Mouse (Mus musculus) limb, embryonic 14.5 days (tissue): ENCODE measurements around the gene Lime1. TPM values are rescaled to one million over a fixed set of nuclear protein-coding genes. Genes with fewer than 3 reads are reported as not detected.

Experiments
- ATAC-seq: fragments of 200-750 bp; cut with Nextera tagmentation; 2 replicates; pipeline ENCODE4 v1.8.0; 2017; ENCODE audit warnings: low read depth, moderate number of reproducible peaks, moderate TSS enrichment; ENCODE audit not compliant: low FRiP score
- DNase-seq: peaks from one replicate; pipeline ENCODE4 v3.0.0-alpha.2; 2015; ENCODE audit warnings: low spot score
- H3K27ac ChIP-seq: fragments of 300-500 bp; sonication (generic); replicated peaks from 2 replicates; pipeline ENCODE4 v1.5.1; 2014; ENCODE audit warnings: low read depth, mild to moderate bottlenecking, low read length, moderate library complexity, mixed read lengths
- H3K27me3 ChIP-seq: fragments of 300-500 bp; sonication (generic); 2 replicates; pipeline ENCODE4 v1.6.1; 2014; ENCODE audit warnings: low read length, mixed read lengths; ENCODE audit not compliant: control insufficient read depth, insufficient read depth
- H3K36me3 ChIP-seq: fragments of 300-500 bp; sonication (generic); 2 replicates; pipeline ENCODE4 v1.6.1; 2014; ENCODE audit warnings: mild to moderate bottlenecking, low read length, moderate library complexity, mixed read lengths; ENCODE audit not compliant: control insufficient read depth, insufficient read depth
- H3K4me1 ChIP-seq: fragments of 300-500 bp; sonication (generic); 2 replicates; pipeline ENCODE4 v1.6.1; 2014; ENCODE audit warnings: antibody characterized with exemption, low read length, mixed read lengths; ENCODE audit not compliant: control insufficient read depth, insufficient read depth
- H3K4me2 ChIP-seq: fragments of 300-500 bp; sonication (generic); replicated peaks from 2 replicates; pipeline ENCODE4 v1.6.1; 2014; ENCODE audit warnings: low read depth, mild to moderate bottlenecking, low read length, moderate library complexity; ENCODE audit not compliant: severe bottlenecking
- H3K4me3 ChIP-seq: fragments of 300-500 bp; sonication (generic); replicated peaks from 2 replicates; pipeline ENCODE4 v1.5.1; 2014; ENCODE audit warnings: low read length
- H3K9ac ChIP-seq: fragments of 300-500 bp; sonication (generic); 2 replicates; pipeline ENCODE4 v1.6.1; 2014; ENCODE audit warnings: mild to moderate bottlenecking, low read depth, low read length, moderate library complexity; ENCODE audit not compliant: severe bottlenecking
- H3K9me3 ChIP-seq: fragments of 300-500 bp; sonication (generic); 2 replicates; pipeline ENCODE4 v1.6.1; 2016; ENCODE audit warnings: low read length; ENCODE audit not compliant: control insufficient read depth
- POLR2A ChIP-seq: fragments of 200-500 bp; IDR thresholded peaks from 2 replicates; pipeline ENCODE4 v1.8.0; 2012; ENCODE audit warnings: inconsistent platforms, mild to moderate bottlenecking, moderate library complexity, borderline replicate concordance; ENCODE audit not compliant: insufficient read depth, insufficient read length; ENCODE audit errors: extremely low read depth
- WGBS: fragments of 180-500 bp; shearing (Covaris S2); extraction: QIAGEN DNeasy Blood & Tissue Kit; methylation state at CpG from one replicate; pipeline ENCODE4 v1.1.7; 2014; 5-methylcytosine and 5-hydroxymethylcytosine counted together
- polyA plus RNA-seq, 2 experiments: library from polyadenylated mRNA; depleted of rRNA in 1 of 2; stranded (reverse) in 1 of 2; unstranded in 1 of 2; fragments of >200 nt; fragmentation: Nextera tagmentation in 1 of 2; extraction: Ambion mirVana in 1 of 2; gene quantifications; 2 replicates each; pipeline versions ENCODE4 v1.2.1 to v1.2.3; 2012 to 2014

Gene Lime1
- polyA plus RNA-seq, 2 experiments = 21.3 to 63.3 TPM

GRCm38 (mm10) chr2:181403722-181404121 is 23.8 kb downstream of the Lime1 start:
- Histone ChIP-seq H3K4me2 (no peak overlapping the region), H3K9ac (no peak overlapping the region), H3K4me3 (no peak overlapping the region), H3K27ac (no peak overlapping the region), H3K4me1 (no peaks in the 10 kb centered on the region), H3K27me3 (no peaks in the 10 kb centered on the region), H3K36me3 (no peaks in the 10 kb centered on the region), H3K9me3 (no peaks in the 10 kb centered on the region)
- no peak for DNase-seq
- no peak for ATAC-seq
- WGBS = 87% methylated on average over 3 of the region's 3 CpGs
- no peak for TF ChIP-seq POLR2A

- ATAC-seq (no peak), DNase-seq (no peak)
- H3K27ac ChIP-seq = no peak overlapping the region
- H3K36me3 ChIP-seq = no peaks in the 10 kb centered on the region
- H3K4me1 ChIP-seq = no peaks in the 10 kb centered on the region
- H3K9ac ChIP-seq = no peak overlapping the region
- no peak overlapping the region for H3K4me3 ChIP-seq
- no peak for TF ChIP-seq POLR2A
- no peaks in the 10 kb centered on the region for H3K9me3 ChIP-seq
- WGBS = 78% methylated on average over 7 of the region's 7 CpGs
- H3K4me2 ChIP-seq = no peak overlapping the region
- no peaks in the 10 kb centered on the region for H3K27me3 ChIP-seq
Observed at GRCm38 (mm10) chr2:181409643-181410042, 29.8 kb downstream of the Lime1 start.

GRCm38 (mm10) chr2:181410760-181411473 is 31.0 kb downstream of the Lime1 start:
- H3K9ac ChIP-seq = no peak overlapping the region
- ATAC-seq = peak; percentile 80
- peak; percentile 65 for DNase-seq

GRCm38 (mm10) chr2:181413141-181413540 is 33.3 kb downstream of the Lime1 start:
- 29% methylated on average over 2 of the region's 2 CpGs for WGBS
- no peak for DNase-seq
- no peak overlapping the region for H3K27ac ChIP-seq

More at GRCm38 (mm10) chr2:181410760-181411473, 31.0 kb downstream of the Lime1 start:
- Histone ChIP-seq H3K4me2 (no peak overlapping the region), H3K36me3 (no peaks in the 10 kb centered on the region), H3K9me3 (no peaks in the 10 kb centered on the region), H3K4me3 (no peak overlapping the region), H3K4me1 (no peaks in the 10 kb centered on the region), H3K27ac (no peak overlapping the region), H3K27me3 (no peaks in the 10 kb centered on the region)
- no peak for TF ChIP-seq POLR2A
- 56% methylated on average over 4 of the region's 4 CpGs for WGBS

GRCm38 (mm10) chr2:181415945-181416344 is 36.1 kb downstream of the Lime1 start:
- no peak overlapping the region for H3K4me2 ChIP-seq
- WGBS = 54% methylated on average over 3 of the region's 3 CpGs
- no peak for TF ChIP-seq POLR2A
- H3K36me3 ChIP-seq = no peaks in the 10 kb centered on the region
- no peak overlapping the region for H3K27ac ChIP-seq
- no peak for DNase-seq
- H3K27me3 ChIP-seq = no peaks in the 10 kb centered on the region
- H3K9me3 ChIP-seq = no peaks in the 10 kb centered on the region
- H3K4me3 ChIP-seq = no peak overlapping the region
- no peaks in the 10 kb centered on the region for H3K4me1 ChIP-seq
- ATAC-seq = no peak
- H3K9ac ChIP-seq = no peak overlapping the region

More at GRCm38 (mm10) chr2:181413141-181413540, 33.3 kb downstream of the Lime1 start:
- H3K4me1 ChIP-seq = no peaks in the 10 kb centered on the region
- H3K27me3 ChIP-seq = no peaks in the 10 kb centered on the region
- no peak for ATAC-seq
- H3K4me3 ChIP-seq = no peak overlapping the region
- H3K9me3 ChIP-seq = no peaks in the 10 kb centered on the region
- H3K9ac ChIP-seq = no peak overlapping the region
- no peak overlapping the region for H3K4me2 ChIP-seq
- no peaks in the 10 kb centered on the region for H3K36me3 ChIP-seq
- no peak for TF ChIP-seq POLR2A
